Mouse (Mus musculus): ENCODE data around the gene Dlx5. TPM values are rescaled to one million over a fixed set of nuclear protein-coding genes. Genes with fewer than 3 reads are reported as not detected.

Gene Dlx5
- polyA plus RNA-seq, 1 experiment from 2014 or later: 16.1 TPM

DNA sequence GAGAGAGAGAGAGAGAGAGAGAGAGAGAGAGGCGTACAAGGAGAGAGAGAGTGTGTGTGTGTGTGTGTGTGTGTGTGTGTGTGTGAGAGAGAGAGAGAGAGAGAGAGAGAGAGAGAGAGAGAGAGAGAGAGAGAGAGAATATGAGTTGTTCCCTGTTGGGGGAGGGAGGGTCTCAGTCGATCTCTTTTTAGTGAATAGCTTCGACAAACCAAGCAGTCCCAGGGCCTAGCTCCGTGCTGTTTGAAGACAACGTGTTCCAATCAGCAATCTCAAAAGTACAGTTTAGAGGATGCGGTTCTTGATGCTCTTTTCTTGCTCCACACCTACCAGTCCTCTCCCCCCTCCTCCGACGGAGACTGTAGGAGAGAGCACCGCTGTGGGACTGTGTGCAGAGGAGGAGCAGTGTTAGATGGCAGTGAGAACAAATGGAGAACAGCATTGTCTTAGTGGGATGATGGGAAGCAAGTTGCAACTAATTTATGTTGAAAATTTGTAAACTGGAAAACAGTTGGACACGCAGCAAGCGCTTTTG is 447 bp upstream of the Dlx5 start:
- 6% methylated on average over 10 of the region's 11 CpGs for WGBS
- H3K9me3 ChIP-seq: no peaks in the 10 kb centered on the region
- H3K4me2 ChIP-seq (replicated peaks): peak overlapping the region; percentile 76
- peaks cover 72% of the 10 kb centered on the region for H3K27me3 ChIP-seq
- H3K4me3 ChIP-seq: peak overlapping the region; percentile 47
- H3K27ac ChIP-seq (replicated peaks): no peak overlapping the region
- H3K4me1 ChIP-seq: peaks cover 28% of the 10 kb centered on the region
- no peak overlapping the region; the same call in 1 of the 2 replicates for H3K9ac ChIP-seq (replicated peaks)
- no peaks in the 10 kb centered on the region for H3K36me3 ChIP-seq
- ATAC-seq (ENCODE audit: low FRiP score, low read depth): peak; percentile 20; the same call in 1 of the 2 replicates

DNA sequence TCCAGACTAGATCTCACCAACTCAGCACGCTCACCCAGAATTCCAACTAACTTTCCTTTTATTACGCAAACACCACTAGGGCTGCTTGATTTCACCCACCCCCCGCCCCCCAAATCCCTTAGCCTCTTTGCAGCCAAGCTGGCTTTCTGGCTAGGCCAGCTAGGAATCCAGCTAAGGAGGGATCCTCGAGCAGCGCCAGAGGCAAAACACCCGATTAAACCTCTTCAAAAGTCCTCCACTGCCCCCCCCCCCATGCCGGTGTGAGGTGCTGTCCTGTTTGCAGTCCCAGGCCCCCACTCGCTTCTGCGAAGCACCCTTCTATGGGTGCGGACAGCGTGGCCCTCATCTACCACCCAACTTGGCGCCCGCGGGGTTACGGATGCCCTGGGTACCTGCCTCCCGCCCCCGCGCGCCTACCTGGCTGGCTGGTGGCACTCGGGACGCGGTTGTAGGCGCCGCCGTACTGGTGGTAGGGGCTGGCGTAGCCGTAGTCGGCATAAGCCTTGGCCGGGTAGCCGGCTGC is 709 bp downstream of the Dlx5 start:
- peaks cover 28% of the 10 kb centered on the region for H3K4me1 ChIP-seq
- peak overlapping the region; percentile 47 for H3K4me3 ChIP-seq
- H3K36me3 ChIP-seq: no peaks in the 10 kb centered on the region
- no peak overlapping the region for H3K27ac ChIP-seq (replicated peaks)
- peak overlapping the region; percentile 39 for H3K9ac ChIP-seq (replicated peaks)
- ATAC-seq (ENCODE audit: low FRiP score, low read depth): peak; percentile 52; the same call in 1 of the 2 replicates
- H3K9me3 ChIP-seq: no peaks in the 10 kb centered on the region
- H3K27me3 ChIP-seq: peaks cover 83% of the 10 kb centered on the region
- peak overlapping the region; percentile 76 for H3K4me2 ChIP-seq (replicated peaks)
- under 1% methylated on average over 30 of the region's 30 CpGs for WGBS

DNA sequence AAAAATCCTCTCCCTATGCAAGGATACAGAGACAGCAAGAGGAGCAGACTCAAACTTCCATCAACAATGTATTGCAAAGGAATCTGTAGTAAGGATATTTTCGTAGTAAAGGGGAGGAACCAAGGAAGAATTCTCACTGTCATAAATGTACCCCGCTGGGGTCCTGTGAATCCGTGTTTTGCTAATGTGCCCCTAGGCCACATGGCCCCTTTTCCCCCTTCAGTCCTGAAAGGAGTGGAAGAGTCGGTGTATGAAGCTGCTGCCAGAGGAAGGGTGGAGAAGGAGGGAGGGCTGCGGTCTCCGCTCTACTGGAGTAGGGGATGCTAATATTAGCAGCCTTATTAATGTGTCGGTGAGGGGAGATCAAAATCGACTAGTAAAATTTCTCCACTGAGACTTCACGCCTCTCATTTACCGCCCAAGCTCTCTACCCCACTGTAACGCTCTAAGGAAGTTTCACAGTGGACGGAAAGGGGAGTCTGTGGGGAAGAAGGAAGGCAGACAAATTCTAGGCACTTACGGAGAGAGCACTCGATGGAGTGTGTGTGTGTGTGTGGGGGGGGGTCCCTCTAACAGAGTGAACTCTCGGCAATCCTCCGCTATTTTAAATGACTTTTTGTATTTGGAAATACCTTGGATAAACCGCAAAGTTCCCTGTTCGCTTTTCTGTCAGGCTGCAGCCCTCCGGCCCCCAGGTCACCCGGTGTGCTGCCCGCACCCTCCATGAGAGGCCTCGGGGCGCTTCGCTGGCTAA is 1.3 kb downstream of the Dlx5 start:
- Histone ChIP-seq H3K9me3 (no peaks in the 10 kb centered on the region), H3K27me3 (peaks cover 89% of the 10 kb centered on the region), H3K4me3 (peak overlapping the region; percentile 47), H3K4me2 (replicated peaks) (peak overlapping the region; percentile 76), H3K4me1 (peaks cover 28% of the 10 kb centered on the region), H3K27ac (replicated peaks) (no peak overlapping the region), H3K36me3 (no peaks in the 10 kb centered on the region), H3K9ac (replicated peaks) (no peak overlapping the region)
- no peak for ATAC-seq (ENCODE audit: low FRiP score, low read depth)
- WGBS: 0% methylated on average over 24 of the region's 24 CpGs

DNA sequence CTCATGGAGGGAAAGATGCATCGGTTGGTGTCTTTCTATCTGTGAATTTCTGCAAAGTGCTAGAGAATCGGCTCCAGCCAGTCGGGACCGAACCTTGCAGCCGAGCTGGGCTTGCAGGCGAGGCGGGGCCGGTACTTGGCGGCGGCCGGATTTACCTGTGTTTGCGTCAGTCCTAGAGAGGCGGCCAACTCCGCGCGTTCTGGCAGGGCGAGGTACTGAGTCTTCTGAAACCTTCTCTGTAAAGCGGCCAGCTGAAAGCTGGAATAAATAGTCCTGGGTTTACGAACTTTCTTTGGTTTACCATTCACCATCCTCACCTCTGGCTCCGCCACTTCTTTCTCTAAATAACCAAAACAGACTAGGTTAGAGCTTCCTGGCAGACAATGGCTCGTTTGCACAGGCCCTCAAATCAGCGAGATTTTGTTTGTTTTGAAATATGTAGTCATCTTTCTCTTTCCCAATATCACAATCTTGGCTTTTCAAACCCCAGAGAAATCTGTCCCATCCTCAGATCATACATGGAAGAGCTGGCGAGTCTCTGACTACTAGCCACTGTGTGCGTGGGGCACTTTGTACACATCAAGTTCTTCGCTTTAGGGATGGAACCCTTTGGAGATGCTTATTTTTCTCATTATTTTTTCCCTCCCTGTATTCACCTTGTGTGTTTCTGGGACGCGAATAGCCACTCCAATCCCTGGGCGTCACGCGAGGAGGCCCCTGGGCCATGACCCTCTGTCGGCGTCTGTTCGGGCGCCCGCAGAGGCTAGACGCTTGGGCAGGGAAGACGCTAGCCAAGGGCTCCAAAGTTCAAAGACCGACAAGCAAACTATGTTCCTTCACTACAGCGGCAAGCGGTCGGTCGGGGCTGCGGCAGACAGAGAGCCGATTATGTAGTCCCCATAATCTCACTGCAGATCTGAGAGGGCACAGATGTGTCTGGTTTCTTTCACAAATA is 2.2 kb downstream of the Dlx5 start:
- no peak for ATAC-seq (ENCODE audit: low FRiP score, low read depth)
- Histone ChIP-seq H3K4me3 (peak overlapping the region; percentile 47), H3K9me3 (no peaks in the 10 kb centered on the region), H3K36me3 (no peaks in the 10 kb centered on the region), H3K4me1 (peaks cover 28% of the 10 kb centered on the region), H3K27ac (replicated peaks) (no peak overlapping the region), H3K4me2 (replicated peaks) (no peak overlapping the region; the same call in 1 of the 2 replicates), H3K9ac (replicated peaks) (no peak overlapping the region), H3K27me3 (peaks cover 95% of the 10 kb centered on the region)
- 2% methylated on average over 44 of the region's 44 CpGs for WGBS

DNA sequence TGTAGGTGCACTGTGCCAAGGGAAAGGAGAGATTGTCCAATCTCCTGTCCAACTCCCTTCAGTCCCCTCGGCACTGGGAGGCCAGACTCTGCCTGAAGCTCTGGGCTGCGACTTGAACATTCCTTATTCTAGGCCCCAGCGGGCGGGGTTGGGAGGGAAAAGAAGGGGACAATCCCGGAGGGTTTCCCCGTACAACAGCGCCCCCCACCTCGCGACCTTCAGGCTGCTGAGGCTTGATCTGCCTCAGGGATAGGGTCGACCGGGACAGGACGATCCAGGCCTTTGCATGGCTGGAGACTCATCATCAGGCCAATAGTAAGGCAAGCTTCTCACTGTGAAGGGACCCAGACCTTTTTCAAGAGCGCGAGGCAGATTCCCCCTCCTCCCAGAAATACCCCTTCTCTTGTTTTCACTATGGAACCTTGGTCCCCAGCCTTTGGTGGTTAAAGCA is 3.0 kb downstream of the Dlx5 start:
- under 1% methylated on average over 14 of the region's 14 CpGs for WGBS
- Histone ChIP-seq H3K36me3 (no peaks in the 10 kb centered on the region), H3K9ac (replicated peaks) (no peak overlapping the region), H3K4me2 (replicated peaks) (peak overlapping the region; percentile 7; the same call in 1 of the 2 replicates), H3K27ac (replicated peaks) (no peak overlapping the region), H3K4me1 (peaks cover 32% of the 10 kb centered on the region), H3K9me3 (no peaks in the 10 kb centered on the region), H3K4me3 (peak overlapping the region; percentile 47), H3K27me3 (peaks cover 97% of the 10 kb centered on the region)
- ATAC-seq (ENCODE audit: low FRiP score, low read depth): no peak

DNA sequence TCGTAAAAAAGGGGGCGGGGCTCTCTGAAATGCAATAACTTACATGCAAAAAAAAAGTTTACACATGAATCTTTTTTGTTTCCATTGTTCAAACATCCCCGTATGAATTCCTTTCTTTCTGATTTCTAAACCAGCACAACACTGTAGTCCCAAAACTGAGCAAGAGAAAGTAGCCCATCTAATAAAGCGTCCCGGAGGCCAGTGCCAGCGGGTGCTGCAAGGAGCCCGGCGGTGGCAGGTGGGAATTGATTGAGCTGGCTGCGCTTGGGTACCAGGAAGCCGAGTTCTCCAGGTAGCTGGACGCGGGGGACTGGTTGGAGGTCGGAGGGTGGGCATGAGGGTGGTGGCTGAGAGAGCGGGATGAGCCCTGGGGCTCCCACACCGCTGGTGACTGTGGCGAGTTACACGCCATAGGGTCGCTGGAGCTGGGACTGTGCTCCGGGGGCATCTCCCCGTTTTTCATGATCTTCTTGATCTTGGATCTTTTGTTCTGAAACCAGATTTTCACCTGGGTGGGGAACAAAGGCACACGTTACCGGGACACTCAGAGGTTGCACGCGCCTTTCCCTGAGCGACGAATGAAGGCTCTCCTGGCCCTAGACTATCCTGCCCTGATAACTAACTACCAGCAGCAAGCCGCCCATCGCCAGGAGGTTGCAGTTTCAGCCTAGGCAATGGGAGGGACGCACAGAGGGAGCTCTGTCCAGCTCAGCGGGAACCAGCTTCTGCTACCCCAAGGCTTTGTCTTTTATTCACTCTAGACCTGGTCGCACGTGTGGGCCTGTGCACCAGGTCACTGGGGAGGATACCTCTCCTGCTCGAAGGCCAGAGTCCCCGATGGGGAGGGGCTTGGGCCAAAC is 3.7 kb downstream of the Dlx5 start:
- Histone ChIP-seq H3K9ac (replicated peaks) (no peak overlapping the region), H3K4me3 (peak overlapping the region; percentile 47)

DNA sequence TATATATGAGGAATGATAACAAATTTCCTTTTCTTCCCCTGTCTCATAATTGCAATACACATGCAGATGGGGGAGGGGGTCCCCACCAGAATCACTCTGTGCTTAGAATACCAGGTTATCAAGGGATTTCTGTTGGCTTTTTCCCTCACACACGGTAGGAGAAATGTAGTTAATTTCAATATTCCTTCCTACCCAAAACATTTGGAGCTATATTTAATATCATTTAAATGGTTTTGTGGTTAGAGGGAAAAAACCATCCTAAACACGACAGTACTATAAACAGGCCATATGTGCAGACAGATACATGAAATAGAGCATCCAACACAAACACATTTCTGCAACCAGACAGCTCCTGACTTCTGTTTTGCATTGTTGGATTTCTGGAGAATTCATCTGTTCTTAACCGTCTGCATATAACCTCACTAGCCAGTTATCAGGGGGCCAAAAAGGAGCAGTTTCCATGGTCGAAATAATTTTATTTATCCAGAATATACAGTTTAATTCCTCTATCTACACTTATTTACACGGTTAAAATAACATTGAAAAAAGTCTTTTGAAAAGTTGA is 4.5 kb downstream of the Dlx5 start:
- no peak overlapping the region for H3K4me3 ChIP-seq
- ATAC-seq (ENCODE audit: low FRiP score, low read depth): no peak
- 7% methylated on average over 5 of the region's 5 CpGs for WGBS
- H3K27me3 ChIP-seq: peaks cover 97% of the 10 kb centered on the region
- no peak overlapping the region for H3K4me2 ChIP-seq (replicated peaks)
- H3K9ac ChIP-seq (replicated peaks): no peak overlapping the region
- peaks cover 32% of the 10 kb centered on the region for H3K4me1 ChIP-seq
- H3K36me3 ChIP-seq: no peaks in the 10 kb centered on the region
- no peaks in the 10 kb centered on the region for H3K9me3 ChIP-seq
- H3K27ac ChIP-seq (replicated peaks): no peak overlapping the region

More for the DNA sequence above, 3.7 kb downstream of the Dlx5 start:
- H3K9me3 ChIP-seq: no peaks in the 10 kb centered on the region
- peaks cover 97% of the 10 kb centered on the region for H3K27me3 ChIP-seq
- H3K36me3 ChIP-seq: no peaks in the 10 kb centered on the region
- WGBS: 1% methylated on average over 34 of the region's 34 CpGs
- H3K4me2 ChIP-seq (replicated peaks): peak overlapping the region; percentile 13; the same call in 1 of the 2 replicates
- ATAC-seq (ENCODE audit: low FRiP score, low read depth): no peak
- peaks cover 32% of the 10 kb centered on the region for H3K4me1 ChIP-seq
- H3K27ac ChIP-seq (replicated peaks): no peak overlapping the region

DNA sequence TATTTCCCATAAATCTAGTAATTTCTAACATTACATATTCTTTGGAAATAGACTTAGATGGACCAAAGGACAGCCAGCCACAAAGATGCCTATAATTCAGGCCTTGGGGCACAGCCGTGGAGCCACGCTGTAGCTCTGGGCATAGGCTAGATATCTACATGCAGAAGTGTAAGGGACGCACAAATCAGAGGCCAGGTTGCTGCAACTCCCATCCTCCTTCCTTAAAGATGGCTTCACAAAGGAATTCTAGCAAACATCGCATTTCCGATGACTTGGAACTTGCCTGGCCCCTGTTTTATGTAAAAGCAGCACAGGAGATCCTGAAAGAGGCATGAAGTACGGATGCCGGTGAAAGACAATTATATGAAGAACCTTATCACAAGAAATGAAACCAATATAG is 5.2 kb downstream of the Dlx5 start:
- no peak for ATAC-seq (ENCODE audit: low FRiP score, low read depth)
- peaks cover 27% of the 10 kb centered on the region for H3K4me1 ChIP-seq
- no peaks in the 10 kb centered on the region for H3K9me3 ChIP-seq
- H3K9ac ChIP-seq (replicated peaks): no peak overlapping the region
- H3K36me3 ChIP-seq: no peaks in the 10 kb centered on the region
- peaks cover 97% of the 10 kb centered on the region for H3K27me3 ChIP-seq
- H3K27ac ChIP-seq (replicated peaks): no peak overlapping the region
- no peak overlapping the region for H3K4me2 ChIP-seq (replicated peaks)
- 11% methylated on average over 7 of the region's 7 CpGs for WGBS
- no peak overlapping the region for H3K4me3 ChIP-seq

DNA sequence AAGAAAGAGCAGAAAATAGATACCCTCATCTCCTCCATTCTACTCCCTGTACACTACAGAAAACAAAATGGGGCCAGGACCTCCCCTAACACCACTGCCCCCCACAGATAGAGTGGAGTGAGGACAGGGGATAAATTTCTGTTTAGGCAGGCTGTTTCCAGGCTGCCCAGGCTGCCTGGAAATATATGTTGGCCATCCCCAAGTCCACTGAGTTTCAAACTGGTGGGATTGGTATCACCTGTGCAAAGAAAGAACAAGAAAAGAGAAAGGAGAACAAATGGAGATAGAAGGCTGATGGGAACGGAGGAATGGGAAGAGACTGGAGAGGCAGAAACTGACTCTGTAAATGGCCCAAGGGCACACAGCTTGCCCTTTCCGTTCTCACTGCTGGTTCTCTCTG is 5.7 kb downstream of the Dlx5 start:
- Histone ChIP-seq H3K4me1 (peaks cover 23% of the 10 kb centered on the region), H3K27ac (replicated peaks) (no peak overlapping the region), H3K9me3 (no peaks in the 10 kb centered on the region), H3K27me3 (peaks cover 95% of the 10 kb centered on the region), H3K4me2 (replicated peaks) (no peak overlapping the region), H3K36me3 (no peaks in the 10 kb centered on the region), H3K9ac (replicated peaks) (no peak overlapping the region), H3K4me3 (no peak overlapping the region)
- ATAC-seq (ENCODE audit: low FRiP score, low read depth): no peak
- WGBS: 3% methylated on average over 2 of the region's 2 CpGs

DNA sequence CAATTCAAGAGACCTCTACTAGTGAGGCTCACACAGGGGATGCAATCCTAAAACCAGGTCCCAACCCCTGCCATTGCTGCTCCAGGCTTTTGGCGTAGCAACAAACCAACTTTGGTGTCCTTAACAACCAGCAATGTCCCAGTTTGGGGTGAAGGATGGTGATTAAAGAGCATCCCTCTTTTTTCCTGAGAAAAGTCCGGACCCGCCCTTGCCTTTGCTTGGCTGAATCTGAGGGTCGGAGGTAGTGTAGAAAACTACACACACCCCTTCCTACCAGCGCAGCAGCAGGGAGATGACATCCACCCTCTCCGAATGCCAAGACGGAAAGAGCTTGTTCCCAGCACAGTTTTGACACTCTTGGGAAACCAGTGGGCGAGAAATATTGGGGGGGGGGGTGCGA is 6.2 kb downstream of the Dlx5 start:
- Histone ChIP-seq H3K9me3 (no peaks in the 10 kb centered on the region), H3K9ac (replicated peaks) (no peak overlapping the region), H3K27me3 (peaks cover 95% of the 10 kb centered on the region), H3K4me1 (peaks cover 17% of the 10 kb centered on the region), H3K4me3 (no peak overlapping the region), H3K4me2 (replicated peaks) (no peak overlapping the region), H3K27ac (replicated peaks) (no peak overlapping the region), H3K36me3 (no peaks in the 10 kb centered on the region)
- 1% methylated on average over 9 of the region's 9 CpGs for WGBS
- no peak for ATAC-seq (ENCODE audit: low FRiP score, low read depth)

DNA sequence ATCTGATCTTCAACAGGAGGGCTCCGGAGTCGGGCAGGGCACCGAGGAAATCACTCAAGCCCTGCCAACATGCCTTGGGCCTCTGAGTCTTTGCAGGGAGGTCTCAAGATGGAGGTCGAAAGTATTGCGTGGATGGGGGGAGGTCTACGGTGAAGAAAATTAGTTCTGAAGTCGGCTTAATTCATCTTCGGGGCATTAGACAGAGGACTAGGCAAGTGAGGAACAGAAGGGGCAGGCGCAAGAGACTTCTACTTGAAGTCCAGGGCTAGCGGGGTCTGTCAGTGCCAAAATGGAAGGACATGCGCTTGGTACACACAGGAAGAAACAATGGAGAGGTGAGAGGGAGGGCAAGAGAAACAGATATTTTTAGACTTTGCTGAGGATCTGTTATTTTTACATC is 6.7 kb downstream of the Dlx5 start:
- no peak for ATAC-seq (ENCODE audit: low FRiP score, low read depth)
- Histone ChIP-seq H3K9ac (replicated peaks) (no peak overlapping the region), H3K27me3 (peaks cover 96% of the 10 kb centered on the region), H3K4me2 (replicated peaks) (peak overlapping the region; percentile 11; the same call in 1 of the 2 replicates), H3K36me3 (no peaks in the 10 kb centered on the region), H3K9me3 (no peaks in the 10 kb centered on the region), H3K27ac (replicated peaks) (no peak overlapping the region), H3K4me3 (no peak overlapping the region), H3K4me1 (peaks cover 14% of the 10 kb centered on the region; the same call in 1 of the 2 replicates)
- WGBS: 1% methylated on average over 11 of the region's 11 CpGs
